Mouse (Mus musculus): ENCODE measurements around the gene Cpn2. TPM values are rescaled to one million over a fixed set of nuclear protein-coding genes. Genes with fewer than 3 reads are reported as not detected.

The Cpn2 gene
- polyA plus RNA-seq, 1 experiment, result 0.01 TPM

GRCm38 (mm10) chr16:30238791-30239190 lies 28.5 kb downstream of the Cpn2 start:
- H3K4me3 ChIP-seq (ENCODE audit: insufficient read depth, poor library complexity, severe bottlenecking), result no peak overlapping the region
- H3K79me3 ChIP-seq (ENCODE audit: low read depth), result no peaks in the 10 kb centered on the region
- no peaks in the 10 kb centered on the region for H3K27me3 ChIP-seq (ENCODE audit: control insufficient read depth, insufficient read depth, insufficient read length)
- no peaks in the 10 kb centered on the region for H3K36me3 ChIP-seq (ENCODE audit: control insufficient read depth, insufficient read depth)
- H3ac ChIP-seq (ENCODE audit: control insufficient read depth, insufficient read length, low read depth), result no peak overlapping the region
- TF ChIP-seq MYOG (IDR thresholded peaks at IDR 0.05; ENCODE audit: control insufficient read depth, extremely low read depth, insufficient read length) (no peak), MYOD1 (IDR thresholded peaks at IDR 0.05; ENCODE audit: control insufficient read depth, insufficient read length, low read depth) (no peak), MAX (IDR thresholded peaks at IDR 0.05) (no peak), FOSL1 (IDR thresholded peaks at IDR 0.05; ENCODE audit: insufficient read depth, low read length, poor library complexity, severe bottlenecking) (no peak), CEBPB (IDR thresholded peaks at IDR 0.05; ENCODE audit: low read depth) (no peak), USF1 (IDR thresholded peaks at IDR 0.05; ENCODE audit: low read depth) (no peak), CTCF (IDR thresholded peaks at IDR 0.05; ENCODE audit: control insufficient read depth, insufficient read depth, insufficient read length) (no peak)
- no peaks in the 10 kb centered on the region for H3K79me2 ChIP-seq (ENCODE audit: control insufficient read depth, insufficient read depth)

DNA sequence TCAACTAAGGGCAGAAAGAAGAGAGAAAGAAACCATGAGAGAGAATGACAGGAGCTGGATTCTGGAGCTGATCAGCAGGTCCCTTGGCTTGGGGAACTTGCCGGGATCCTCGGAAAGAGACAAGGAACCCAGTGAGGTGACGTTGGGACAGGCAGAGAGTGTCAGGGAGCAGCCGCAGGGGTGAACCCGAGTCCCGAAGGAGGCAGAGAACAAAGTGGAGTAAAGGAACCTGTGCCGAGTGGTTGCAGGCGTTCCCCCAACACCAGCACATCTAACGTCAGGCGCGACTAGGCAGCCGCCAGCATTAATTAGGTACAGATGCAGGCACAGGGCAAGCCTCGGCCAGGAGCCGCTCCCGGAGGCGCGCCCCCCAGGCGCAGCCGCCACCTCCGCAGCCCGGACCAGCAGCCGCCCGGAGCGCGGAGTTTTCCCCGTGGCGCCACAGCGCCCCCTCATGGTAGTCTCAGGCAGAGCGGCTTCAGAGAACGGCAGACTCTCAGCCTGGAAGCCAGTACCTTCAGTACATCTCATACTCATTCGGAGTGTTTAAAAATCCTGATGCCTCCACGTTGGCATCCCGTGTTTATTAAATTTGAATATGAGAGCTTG lies 31.1 kb downstream of the Cpn2 start:
- no peaks in the 10 kb centered on the region for H3K27me3 ChIP-seq (ENCODE audit: control insufficient read depth, insufficient read depth, insufficient read length)
- no peaks in the 10 kb centered on the region for H3K36me3 ChIP-seq (ENCODE audit: control insufficient read depth, insufficient read depth)
- peak overlapping the region; percentile 12 for H3K4me3 ChIP-seq (ENCODE audit: insufficient read depth, poor library complexity, severe bottlenecking)
- no peaks in the 10 kb centered on the region for H3K79me3 ChIP-seq (ENCODE audit: low read depth)
- TF ChIP-seq MAX (IDR thresholded peaks at IDR 0.05) (peak; percentile 48), CEBPB (IDR thresholded peaks at IDR 0.05; ENCODE audit: low read depth) (no peak), CTCF (IDR thresholded peaks at IDR 0.05; ENCODE audit: control insufficient read depth, insufficient read depth, insufficient read length) (peak; percentile 90)
- H3ac ChIP-seq (ENCODE audit: control insufficient read depth, insufficient read length, low read depth), result peak overlapping the region; percentile 76
- H3K79me2 ChIP-seq (ENCODE audit: control insufficient read depth, insufficient read depth), result no peaks in the 10 kb centered on the region

GRCm38 (mm10) chr16:30235577-30235976 lies 31.7 kb downstream of the Cpn2 start:
- TF ChIP-seq MYOG (IDR thresholded peaks at IDR 0.05; ENCODE audit: control insufficient read depth, extremely low read depth, insufficient read length), result no peak
- TF ChIP-seq USF1 (IDR thresholded peaks at IDR 0.05; ENCODE audit: low read depth), result no peak
- no peak for TF ChIP-seq CEBPB (IDR thresholded peaks at IDR 0.05; ENCODE audit: low read depth)
- no peak for TF ChIP-seq MAX (IDR thresholded peaks at IDR 0.05)
- no peak for TF ChIP-seq CTCF (IDR thresholded peaks at IDR 0.05; ENCODE audit: control insufficient read depth, insufficient read depth, insufficient read length)
- no peak for TF ChIP-seq MYOD1 (IDR thresholded peaks at IDR 0.05; ENCODE audit: control insufficient read depth, insufficient read length, low read depth)
- no peak for TF ChIP-seq FOSL1 (IDR thresholded peaks at IDR 0.05; ENCODE audit: insufficient read depth, low read length, poor library complexity, severe bottlenecking)
- no peak overlapping the region for H3K4me3 ChIP-seq (ENCODE audit: insufficient read depth, poor library complexity, severe bottlenecking)
- no peaks in the 10 kb centered on the region for H3K79me2 ChIP-seq (ENCODE audit: control insufficient read depth, insufficient read depth)
- H3K27me3 ChIP-seq (ENCODE audit: control insufficient read depth, insufficient read depth, insufficient read length), result no peaks in the 10 kb centered on the region
- no peak overlapping the region for H3ac ChIP-seq (ENCODE audit: control insufficient read depth, insufficient read length, low read depth)
- no peaks in the 10 kb centered on the region for H3K36me3 ChIP-seq (ENCODE audit: control insufficient read depth, insufficient read depth)
- no peaks in the 10 kb centered on the region for H3K79me3 ChIP-seq (ENCODE audit: low read depth)

DNA sequence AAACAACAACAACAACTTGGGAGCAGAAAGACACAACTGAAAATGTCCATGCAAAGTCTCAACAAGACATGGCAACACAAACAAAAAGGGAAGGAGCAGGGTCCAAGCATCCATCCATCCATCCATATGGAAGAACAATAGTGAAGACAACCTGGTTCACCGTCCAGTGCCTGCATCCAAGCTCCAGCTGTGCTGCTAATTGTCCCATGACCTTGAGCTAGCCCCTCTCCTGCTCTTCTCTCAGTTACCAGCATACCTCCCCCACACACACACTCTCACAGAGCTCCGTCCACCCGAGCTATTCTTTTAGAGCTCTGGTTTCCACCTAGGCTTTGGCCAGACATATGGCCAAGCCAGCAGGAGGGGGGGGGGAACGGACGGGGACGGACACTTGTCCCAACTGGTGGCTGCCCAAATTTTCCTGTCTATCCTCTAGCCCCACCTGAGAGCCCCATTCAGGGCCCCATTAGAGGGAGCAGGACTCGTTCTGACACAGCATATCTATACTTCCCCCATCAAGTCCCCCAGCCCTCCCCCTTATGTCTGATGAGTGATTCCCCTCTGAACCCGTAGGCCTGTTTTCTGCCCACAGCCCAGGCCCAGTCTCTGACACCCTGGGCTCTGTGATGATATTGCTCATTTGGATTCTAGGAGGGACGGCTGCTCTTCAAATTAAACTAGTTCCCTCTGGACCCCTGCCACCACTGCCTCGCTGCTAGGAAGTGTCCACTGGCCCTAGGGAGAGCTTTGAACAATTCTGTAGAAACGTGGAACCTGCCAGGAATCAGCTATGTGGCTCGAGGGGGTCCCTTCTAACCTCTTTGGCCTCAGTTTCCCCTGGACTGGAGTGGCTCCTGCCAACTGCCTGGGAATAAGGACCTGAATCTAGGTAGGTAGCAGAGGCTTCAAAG lies 32.4 kb downstream of the Cpn2 start:
- no peak overlapping the region for H3ac ChIP-seq (ENCODE audit: control insufficient read depth, insufficient read length, low read depth)
- H3K27me3 ChIP-seq (ENCODE audit: control insufficient read depth, insufficient read depth, insufficient read length), result no peaks in the 10 kb centered on the region

DNA sequence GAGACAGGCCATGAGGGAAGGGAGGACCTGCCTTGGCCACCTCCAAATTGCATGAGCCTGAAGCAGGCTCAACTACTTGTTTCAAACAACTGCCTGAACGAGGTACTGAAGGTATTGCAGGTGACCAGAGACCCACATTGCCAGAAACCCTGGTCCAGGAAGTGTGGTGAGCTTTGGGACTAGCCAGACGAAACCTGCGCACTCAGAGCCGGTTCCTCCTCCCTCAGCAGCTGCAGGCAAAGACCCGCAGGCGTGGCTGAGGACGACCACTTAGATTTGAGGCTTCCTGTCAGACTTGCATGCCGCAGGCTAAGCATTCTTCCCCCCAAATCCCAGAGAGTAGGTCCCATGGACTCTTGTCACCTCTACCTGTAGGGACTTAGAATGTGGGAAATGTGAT lies 33.2 kb downstream of the Cpn2 start:
- Histone ChIP-seq H3K79me3 (ENCODE audit: low read depth) (no peaks in the 10 kb centered on the region), H3ac (ENCODE audit: control insufficient read depth, insufficient read length, low read depth) (no peak overlapping the region), H3K79me2 (ENCODE audit: control insufficient read depth, insufficient read depth) (no peaks in the 10 kb centered on the region), H3K36me3 (ENCODE audit: control insufficient read depth, insufficient read depth) (no peaks in the 10 kb centered on the region), H3K4me3 (ENCODE audit: insufficient read depth, poor library complexity, severe bottlenecking) (no peak overlapping the region), H3K27me3 (ENCODE audit: control insufficient read depth, insufficient read depth, insufficient read length) (no peaks in the 10 kb centered on the region)
- TF ChIP-seq CTCF (IDR thresholded peaks at IDR 0.05; ENCODE audit: control insufficient read depth, insufficient read depth, insufficient read length) (no peak), MYOG (IDR thresholded peaks at IDR 0.05; ENCODE audit: control insufficient read depth, extremely low read depth, insufficient read length) (no peak), USF1 (IDR thresholded peaks at IDR 0.05; ENCODE audit: low read depth) (no peak), MYOD1 (IDR thresholded peaks at IDR 0.05; ENCODE audit: control insufficient read depth, insufficient read length, low read depth) (no peak), MAX (IDR thresholded peaks at IDR 0.05) (no peak), CEBPB (IDR thresholded peaks at IDR 0.05; ENCODE audit: low read depth) (no peak), FOSL1 (IDR thresholded peaks at IDR 0.05; ENCODE audit: insufficient read depth, low read length, poor library complexity, severe bottlenecking) (no peak)

More for the DNA sequence above, 32.4 kb downstream of the Cpn2 start:
- no peak overlapping the region for H3K4me3 ChIP-seq (ENCODE audit: insufficient read depth, poor library complexity, severe bottlenecking)
- TF ChIP-seq FOSL1 (IDR thresholded peaks at IDR 0.05; ENCODE audit: insufficient read depth, low read length, poor library complexity, severe bottlenecking) (no peak), USF1 (IDR thresholded peaks at IDR 0.05; ENCODE audit: low read depth) (no peak), MYOG (IDR thresholded peaks at IDR 0.05; ENCODE audit: control insufficient read depth, extremely low read depth, insufficient read length) (no peak), MAX (IDR thresholded peaks at IDR 0.05) (no peak), MYOD1 (IDR thresholded peaks at IDR 0.05; ENCODE audit: control insufficient read depth, insufficient read length, low read depth) (no peak), CTCF (IDR thresholded peaks at IDR 0.05; ENCODE audit: control insufficient read depth, insufficient read depth, insufficient read length) (no peak), CEBPB (IDR thresholded peaks at IDR 0.05; ENCODE audit: low read depth) (no peak)
- H3K36me3 ChIP-seq (ENCODE audit: control insufficient read depth, insufficient read depth), result no peaks in the 10 kb centered on the region
- no peaks in the 10 kb centered on the region for H3K79me2 ChIP-seq (ENCODE audit: control insufficient read depth, insufficient read depth)
- H3K79me3 ChIP-seq (ENCODE audit: low read depth), result no peaks in the 10 kb centered on the region
